In the genomic region with DNA sequence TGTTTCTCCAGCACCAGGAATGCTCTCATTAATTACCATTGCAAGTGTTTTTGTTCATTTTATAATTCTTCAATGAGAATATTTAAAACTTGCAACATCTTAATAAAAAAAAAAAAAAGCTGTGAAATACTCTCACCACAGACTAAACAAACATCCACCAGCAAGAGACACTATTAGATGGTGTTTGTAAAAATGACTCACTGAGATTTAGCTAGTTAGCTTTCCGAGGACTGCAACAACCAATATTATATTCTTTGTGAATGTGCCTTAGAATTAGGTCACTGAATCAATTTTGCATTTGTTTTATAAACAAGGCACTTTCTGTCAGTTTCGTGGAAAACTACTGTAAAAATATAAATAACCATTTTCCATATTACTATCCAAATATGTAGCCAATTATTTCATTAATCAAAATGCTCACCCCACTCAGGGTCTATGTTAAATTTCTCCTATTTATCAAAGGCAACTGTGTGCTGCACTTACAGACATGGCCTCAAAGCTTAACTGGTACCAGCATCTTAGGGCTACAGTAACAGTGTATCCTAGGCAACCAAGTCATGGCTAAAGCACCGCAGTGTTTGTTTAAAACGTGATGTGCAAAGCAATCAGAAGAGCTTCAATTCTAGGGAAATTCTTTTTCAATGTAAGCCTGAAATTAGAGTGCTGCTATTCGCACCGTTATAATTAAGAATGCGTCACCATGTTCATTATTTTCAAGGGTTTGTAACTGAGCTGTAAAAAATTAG, we compare ENCODE assay signal across 12 mouse cellular contexts.
DNase-seq lines count a peak whose midpoint lies in the region; ATAC-seq and TF ChIP-seq lines count a peak whose summit lies in the region.
"Had no signal": no experiment of that assay in that cellular context is flagged by ENCODE, and none has a peak within 500 bp of the region (broad histone marks: within the 10 kb centered on the region; RNA-seq: fewer than 3 reads in every experiment).

No protein-coding gene starts in this region.

- H3K36me3 ChIP-seq in forebrain, embryonic 12.5 days (replicated peaks) = no peaks in the 10 kb centered on the region
- H3K36me3 ChIP-seq in hindbrain, embryonic 14.5 days (replicated peaks; ENCODE audit: control insufficient read depth, insufficient read depth) = no peaks in the 10 kb centered on the region
- no peaks in the 10 kb centered on the region for H3K36me3 ChIP-seq in neural tube, embryonic 12.5 days

- H3K4me2 ChIP-seq in forebrain, embryonic 12.5 days = no peak overlapping the region
- H3K4me2 ChIP-seq in hindbrain, embryonic 14.5 days (replicated peaks) = no peak overlapping the region
- no peak overlapping the region for H3K4me2 ChIP-seq in neural tube, embryonic 12.5 days (replicated peaks)

- H3K27me3 ChIP-seq in forebrain, embryonic 12.5 days = no peaks in the 10 kb centered on the region
- H3K27me3 ChIP-seq in hindbrain, embryonic 14.5 days (ENCODE audit: control insufficient read depth, insufficient read depth, low read length) = no peaks in the 10 kb centered on the region
- no peaks in the 10 kb centered on the region for H3K27me3 ChIP-seq in neural tube, embryonic 12.5 days (replicated peaks)

- DNase-seq in layer of hippocampus, adult 2 months (ENCODE audit: low spot score in 2 of 2) = peak in 1 of 2 experiments; percentile 15
- no peak for DNase-seq in layer of hippocampus, adult 9-10 months (ENCODE audit: low spot score)
- DNase-seq in hindbrain, embryonic 14.5 days (ENCODE audit: low spot score) = peak; percentile 51
- no peak for DNase-seq in B cell, adult 2 months
- DNase-seq in spleen, adult 18-20 months = no peak
- DNase-seq in urinary bladder, postnatal 14 days (ENCODE audit: low spot score) = no peak
- DNase-seq: heart, adult 18-20 months; kidney, adult 8-10 months; thymus, postnatal 25 days had no signal

- peak; percentile 93 for ATAC-seq in forebrain, embryonic 12.5 days (ENCODE audit: low FRiP score)
- peak; percentile 92 for ATAC-seq in hindbrain, embryonic 14.5 days (ENCODE audit: low FRiP score)
- peak; percentile 81 for ATAC-seq in neural tube, embryonic 12.5 days (ENCODE audit: low FRiP score, low read depth)
- ATAC-seq: CD4-positive, CD25-positive, alpha-beta regulatory T cell, adult 4 months had no signal

- TF ChIP-seq CTCF in layer of hippocampus, adult 2 months (conservative IDR thresholded peaks at IDR 0.05) = no peak

- H3K27ac ChIP-seq in layer of hippocampus, adult 2 months = peak overlapping the region; percentile 74
- H3K27ac ChIP-seq in forebrain, embryonic 12.5 days = no peak overlapping the region
- H3K27ac ChIP-seq in hindbrain, embryonic 14.5 days = peak overlapping the region; percentile 36
- H3K27ac ChIP-seq in neural tube, embryonic 12.5 days = no peak overlapping the region

- peak overlapping the region; percentile 2; the same call in 1 of the 2 replicates for H3K4me3 ChIP-seq in layer of hippocampus, adult 2 months
- H3K4me3 ChIP-seq in forebrain, embryonic 12.5 days (replicated peaks) = no peak overlapping the region
- no peak overlapping the region for H3K4me3 ChIP-seq in hindbrain, embryonic 14.5 days (replicated peaks; ENCODE audit: low read length)
- no peak overlapping the region for H3K4me3 ChIP-seq in neural tube, embryonic 12.5 days

- 26% methylated on average over 7 of the region's 7 CpGs for whole genome bisulfite sequencing in forebrain, embryonic 12.5 days
- 32% methylated on average over 7 of the region's 7 CpGs for WGBS in hindbrain, embryonic 14.5 days
- WGBS in neural tube, embryonic 12.5 days = 55% methylated on average over 7 of the region's 7 CpGs

- 0 out of 2 replicates have a peak, but pooled peaks cover 8% of the 10 kb centered on the region for H3K4me1 ChIP-seq in forebrain, embryonic 12.5 days
- 0 out of 2 replicates have a peak, but pooled peaks cover 9% of the 10 kb centered on the region for H3K4me1 ChIP-seq in hindbrain, embryonic 14.5 days (replicated peaks; ENCODE audit: control insufficient read depth, insufficient read depth, low read length)
- H3K4me1 ChIP-seq in neural tube, embryonic 12.5 days = no peaks in the 10 kb centered on the region

- no peak overlapping the region for H3K9ac ChIP-seq in forebrain, embryonic 12.5 days
- H3K9ac ChIP-seq in hindbrain, embryonic 14.5 days = no peak overlapping the region
- H3K9ac ChIP-seq in neural tube, embryonic 12.5 days = no peak overlapping the region

- no peaks in the 10 kb centered on the region for H3K9me3 ChIP-seq in forebrain, embryonic 12.5 days
- no peaks in the 10 kb centered on the region for H3K9me3 ChIP-seq in hindbrain, embryonic 14.5 days (ENCODE audit: control insufficient read depth, low read length)
- H3K9me3 ChIP-seq in neural tube, embryonic 12.5 days = no peaks in the 10 kb centered on the region

Comparison
In these comparisons a context has a peak if more than half of its experiments do, and no peak if none do; other contexts are left out.
1. H3K27ac ChIP-seq: peak in layer of hippocampus, adult 2 months (single experiment) and hindbrain, embryonic 14.5 days (single experiment); none in forebrain, embryonic 12.5 days (single experiment) and neural tube, embryonic 12.5 days (single experiment).
2. Peak in every context shown above with its lines, with median percentiles within 50 percentile points of each other: ATAC-seq.